Mouse (Mus musculus): Measurements from ENCODE around the gene Xpnpep2. TPM values are rescaled to one million over a fixed set of nuclear protein-coding genes. Genes with fewer than 3 reads are reported as not detected.

Gene Xpnpep2
- total RNA-seq (2014; rRNA removed): 0.38 and 0.62 TPM in 2 replicates
- 0.76 and 0.84 TPM in 2 replicates for polyA plus RNA-seq (2015; fragmentation: Nextera tagmentation; extraction: Ambion mirVana)

DNA sequence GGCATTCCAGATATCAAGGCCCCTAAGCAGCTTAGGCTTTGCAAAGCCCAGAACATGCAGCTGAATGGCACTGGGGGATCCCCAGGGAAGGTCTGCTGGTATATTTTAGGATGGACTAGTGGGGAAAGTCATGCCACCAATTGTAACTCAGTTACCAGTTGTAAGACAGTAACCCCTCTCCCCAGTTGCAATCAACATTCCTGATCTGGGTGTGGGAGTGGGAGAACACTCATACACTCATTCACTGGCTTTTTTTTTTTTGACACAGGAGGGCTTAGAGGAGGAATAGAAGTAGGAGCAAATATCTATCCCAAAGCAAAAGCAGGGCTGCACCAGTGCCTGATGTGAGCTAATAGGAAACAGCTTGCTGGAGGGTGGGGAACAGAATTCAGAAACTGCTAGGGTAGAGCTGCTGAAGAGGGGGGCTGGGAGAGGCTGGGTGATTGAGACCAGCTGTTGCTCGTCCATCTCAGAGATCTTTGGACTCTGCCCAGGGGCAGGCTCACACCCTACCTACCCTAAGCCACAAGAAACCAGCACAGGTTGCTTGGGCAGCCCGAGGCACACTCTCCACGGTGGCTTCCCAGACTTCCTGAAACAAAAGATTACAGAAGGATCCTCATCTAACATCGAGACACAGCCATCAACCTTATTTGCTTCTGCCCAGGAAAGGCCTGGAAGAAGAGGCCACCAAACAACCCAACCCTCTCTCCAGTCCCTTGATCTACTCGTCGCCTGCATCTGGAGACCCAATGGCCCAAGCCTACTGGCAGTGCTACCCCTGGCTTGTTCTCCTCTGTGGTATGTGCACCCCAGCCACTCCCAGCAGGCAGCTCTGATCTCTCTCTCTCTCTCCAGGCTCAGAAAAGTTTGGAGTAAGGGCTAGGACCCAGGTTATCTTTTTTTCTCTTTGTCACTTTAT, at the start of gene Xpnpep2:
Gene Xpnpep2, plus strand, starts transcription at position 332 of the 922 bp plus-strand sequence.
- Histone ChIP-seq H3K9ac (no peak within 1 kb of the TSS), H3K27ac (ENCODE audit: low read depth, low read length) (no peak within 1 kb of the TSS), H3K4me2 (ENCODE audit: low read depth) (no peak within 1 kb of the TSS), H3K9me3 (ENCODE audit: low read length) (no peaks in the 10 kb centered on the region), H3K27me3 (ENCODE audit: insufficient read depth, low read length) (no peaks in the 10 kb centered on the region), H3K4me1 (ENCODE audit: insufficient read depth) (no peaks in the 10 kb centered on the region), H3K36me3 (ENCODE audit: insufficient read depth) (no peaks in the 10 kb centered on the region), H3K4me3 (ENCODE audit: low read depth, low read length) (no peak within 1 kb of the TSS)
- ATAC-seq (no peak), DNase-seq (no peak)
- 76% methylated on average over 6 of the region's 6 CpGs for WGBS
- TF ChIP-seq CTCF (IDR thresholded peaks at IDR 0.05; ENCODE audit: low read depth): no peak

GRCm38 (mm10) chrX:48062481-48062880, 46.0 kb upstream of the Xpnpep2 start:
- DNase-seq (no peak), ATAC-seq (no peak)
- Histone ChIP-seq H3K36me3 (ENCODE audit: insufficient read depth) (no peaks in the 10 kb centered on the region), H3K9ac (no peak overlapping the region), H3K4me3 (ENCODE audit: low read depth, low read length) (no peak overlapping the region), H3K9me3 (ENCODE audit: low read length) (no peaks in the 10 kb centered on the region), H3K27me3 (ENCODE audit: insufficient read depth, low read length) (no peaks in the 10 kb centered on the region), H3K4me1 (ENCODE audit: insufficient read depth) (no peaks in the 10 kb centered on the region), H3K4me2 (ENCODE audit: low read depth) (no peak overlapping the region), H3K27ac (ENCODE audit: low read depth, low read length) (no peak overlapping the region)
- TF ChIP-seq CTCF (IDR thresholded peaks at IDR 0.05; ENCODE audit: low read depth): no peak
- WGBS: 68% methylated on average over 4 of the region's 4 CpGs

GRCm38 (mm10) chrX:48064166-48064853, 44.2 kb upstream of the Xpnpep2 start:
- 34% methylated on average over 5 of the region's 5 CpGs for WGBS
- Histone ChIP-seq H3K4me2 (ENCODE audit: low read depth) (no peak overlapping the region), H3K9me3 (ENCODE audit: low read length) (no peaks in the 10 kb centered on the region), H3K36me3 (ENCODE audit: insufficient read depth) (no peaks in the 10 kb centered on the region), H3K27me3 (ENCODE audit: insufficient read depth, low read length) (no peaks in the 10 kb centered on the region), H3K4me3 (ENCODE audit: low read depth, low read length) (no peak overlapping the region), H3K4me1 (ENCODE audit: insufficient read depth) (no peaks in the 10 kb centered on the region), H3K9ac (no peak overlapping the region), H3K27ac (ENCODE audit: low read depth, low read length) (no peak overlapping the region)
- TF ChIP-seq CTCF (IDR thresholded peaks at IDR 0.05; ENCODE audit: low read depth): no peak
- ATAC-seq (no peak), DNase-seq (no peak)

- H3K27me3 ChIP-seq (ENCODE audit: insufficient read depth, low read length): no peaks in the 10 kb centered on the region
- H3K4me2 ChIP-seq (ENCODE audit: low read depth): no peak overlapping the region
- DNase-seq: no peak
- no peak overlapping the region for H3K4me3 ChIP-seq (ENCODE audit: low read depth, low read length)
- no peak for TF ChIP-seq CTCF (IDR thresholded peaks at IDR 0.05; ENCODE audit: low read depth)
- 72% methylated on average over 3 of the region's 3 CpGs for WGBS
- ATAC-seq: no peak
- H3K9me3 ChIP-seq (ENCODE audit: low read length): no peaks in the 10 kb centered on the region
- no peaks in the 10 kb centered on the region for H3K36me3 ChIP-seq (ENCODE audit: insufficient read depth)
- H3K9ac ChIP-seq: no peak overlapping the region
- H3K4me1 ChIP-seq (ENCODE audit: insufficient read depth): no peaks in the 10 kb centered on the region
- H3K27ac ChIP-seq (ENCODE audit: low read depth, low read length): no peak overlapping the region
Measured at GRCm38 (mm10) chrX:48066891-48067290, 41.6 kb upstream of the Xpnpep2 start.

GRCm38 (mm10) chrX:48071961-48072360, 36.6 kb upstream of the Xpnpep2 start:
- Histone ChIP-seq H3K36me3 (ENCODE audit: insufficient read depth) (no peaks in the 10 kb centered on the region), H3K9me3 (ENCODE audit: low read length) (no peaks in the 10 kb centered on the region), H3K27me3 (ENCODE audit: insufficient read depth, low read length) (no peaks in the 10 kb centered on the region), H3K4me3 (ENCODE audit: low read depth, low read length) (no peak overlapping the region), H3K4me2 (ENCODE audit: low read depth) (no peak overlapping the region), H3K27ac (ENCODE audit: low read depth, low read length) (no peak overlapping the region), H3K9ac (no peak overlapping the region), H3K4me1 (ENCODE audit: insufficient read depth) (no peaks in the 10 kb centered on the region)
- TF ChIP-seq CTCF (IDR thresholded peaks at IDR 0.05; ENCODE audit: low read depth): no peak
- WGBS: 44% methylated on average over 3 of the region's 3 CpGs
- ATAC-seq: no peak
- no peak for DNase-seq

GRCm38 (mm10) chrX:48072401-48072800, 36.1 kb upstream of the Xpnpep2 start:
- Histone ChIP-seq H3K4me1 (ENCODE audit: insufficient read depth) (no peaks in the 10 kb centered on the region), H3K4me3 (ENCODE audit: low read depth, low read length) (no peak overlapping the region), H3K9me3 (ENCODE audit: low read length) (no peaks in the 10 kb centered on the region), H3K27ac (ENCODE audit: low read depth, low read length) (no peak overlapping the region), H3K27me3 (ENCODE audit: insufficient read depth, low read length) (no peaks in the 10 kb centered on the region), H3K9ac (no peak overlapping the region), H3K4me2 (ENCODE audit: low read depth) (no peak overlapping the region), H3K36me3 (ENCODE audit: insufficient read depth) (no peaks in the 10 kb centered on the region)
- 34% methylated on average over 5 of the region's 5 CpGs for WGBS
- no peak for TF ChIP-seq CTCF (IDR thresholded peaks at IDR 0.05; ENCODE audit: low read depth)
- no peak for DNase-seq
- ATAC-seq: no peak

- no peak for ATAC-seq
- no peak for DNase-seq
- H3K4me2 ChIP-seq (ENCODE audit: low read depth): no peak overlapping the region
- H3K27me3 ChIP-seq (ENCODE audit: insufficient read depth, low read length): no peaks in the 10 kb centered on the region
- WGBS: 78% methylated on average over 3 of the region's 3 CpGs
- no peak overlapping the region for H3K4me3 ChIP-seq (ENCODE audit: low read depth, low read length)
- H3K27ac ChIP-seq (ENCODE audit: low read depth, low read length): no peak overlapping the region
- H3K4me1 ChIP-seq (ENCODE audit: insufficient read depth): no peaks in the 10 kb centered on the region
- H3K36me3 ChIP-seq (ENCODE audit: insufficient read depth): no peaks in the 10 kb centered on the region
- H3K9ac ChIP-seq: no peak overlapping the region
- no peaks in the 10 kb centered on the region for H3K9me3 ChIP-seq (ENCODE audit: low read length)
- no peak for TF ChIP-seq CTCF (IDR thresholded peaks at IDR 0.05; ENCODE audit: low read depth)
Measured at GRCm38 (mm10) chrX:48074691-48075090, 33.8 kb upstream of the Xpnpep2 start.
